Mouse (Mus musculus) lung, embryonic 14.5 days (tissue): ENCODE data around the gene Rpf1. TPM values are rescaled to one million over a fixed set of nuclear protein-coding genes. Genes with fewer than 3 reads are reported as not detected.

ENCODE experiments used
- ATAC-seq: fragments of 200-750 bp; cut with Nextera tagmentation; 2 replicates; pipeline ENCODE4 v1.8.0; 2017; ENCODE audit warnings: mild to moderate bottlenecking, moderate TSS enrichment, moderate library complexity; ENCODE audit not compliant: insufficient read depth
- DNase-seq: peaks from one replicate; pipeline ENCODE4 v3.0.0-alpha.2; 2015
- H3K27ac ChIP-seq: fragments of 300-500 bp; sonication (generic); 2 replicates; pipeline ENCODE4 v1.5.1; 2014; ENCODE audit warnings: low read depth, mild to moderate bottlenecking, moderate library complexity
- H3K27me3 ChIP-seq: fragments of 300-500 bp; sonication (generic); 2 replicates; pipeline ENCODE4 v1.6.1; 2014; ENCODE audit warnings: low read length, control low read depth; ENCODE audit not compliant: insufficient read depth
- H3K36me3 ChIP-seq: fragments of 300-500 bp; sonication (generic); 2 replicates; pipeline ENCODE4 v1.6.1; 2014; ENCODE audit warnings: control low read depth; ENCODE audit not compliant: insufficient read depth
- H3K4me1 ChIP-seq: fragments of 300-500 bp; sonication (generic); 2 replicates; pipeline ENCODE4 v1.6.1; 2014; ENCODE audit warnings: antibody characterized with exemption, control low read depth; ENCODE audit not compliant: insufficient read depth
- H3K4me2 ChIP-seq: fragments of 300-500 bp; sonication (generic); 2 replicates; pipeline ENCODE4 v1.6.1; 2014; ENCODE audit warnings: mild to moderate bottlenecking
- H3K4me3 ChIP-seq: fragments of 300-500 bp; sonication (generic); 2 replicates; pipeline ENCODE4 v1.5.1; 2014; ENCODE audit warnings: low read depth, low read length
- H3K9ac ChIP-seq: fragments of 300-500 bp; sonication (generic); 2 replicates; pipeline ENCODE4 v1.6.1; 2014
- H3K9me3 ChIP-seq: fragments of 300-500 bp; sonication (generic); 2 replicates; pipeline ENCODE4 v1.6.1; 2016; ENCODE audit warnings: low read depth, low read length, control low read depth
- CTCF ChIP-seq: IDR thresholded peaks from 2 replicates; pipeline ENCODE4 v1.5.1; 2016; ENCODE audit warnings: antibody characterized with exemption, low read depth
- WGBS: fragments of 180-500 bp; shearing (Covaris S2); extraction: QIAGEN DNeasy Blood & Tissue Kit; methylation state at CpG from one replicate; pipeline ENCODE4 v1.1.7; 2014; 5-methylcytosine and 5-hydroxymethylcytosine counted together
- polyA plus RNA-seq: library from polyadenylated mRNA; unstranded; fragments of >200 nt; fragmentation: Nextera tagmentation; extraction: Ambion mirVana; gene quantifications from 2 replicates; pipeline ENCODE4 v1.2.1, GENCODE M21; 2014

Gene Rpf1
- polyA plus RNA-seq, 1 experiment from 2014 or later: 55.7 TPM

DNA sequence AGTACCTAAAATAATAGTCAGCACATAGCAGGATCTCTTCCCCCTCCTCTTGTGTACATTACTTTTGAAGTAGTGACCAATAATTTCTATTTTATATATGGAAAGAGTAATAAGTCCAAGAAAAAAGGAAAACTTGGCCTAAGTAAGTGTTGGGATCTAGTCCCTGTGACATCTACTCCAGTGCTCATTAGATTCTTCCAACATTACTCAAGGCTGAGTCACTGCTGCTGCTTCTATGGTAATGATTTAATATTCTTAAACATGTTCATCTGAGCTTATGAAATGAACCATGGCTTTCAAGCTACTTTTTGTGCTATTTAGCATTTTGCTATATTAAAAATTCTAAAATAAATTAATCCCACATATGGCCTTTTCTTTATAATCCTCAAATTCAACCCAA is 47.5 kb downstream of the Rpf1 start:
- Histone ChIP-seq H3K27me3 (no peaks in the 10 kb centered on the region), H3K4me1 (no peaks in the 10 kb centered on the region), H3K4me3 (no peak overlapping the region), H3K4me2 (no peak overlapping the region), H3K9ac (no peak overlapping the region), H3K27ac (no peak overlapping the region), H3K36me3 (no peaks in the 10 kb centered on the region), H3K9me3 (no peaks in the 10 kb centered on the region)
- ATAC-seq (no peak), DNase-seq (no peak)
- no peak for TF ChIP-seq CTCF

DNA sequence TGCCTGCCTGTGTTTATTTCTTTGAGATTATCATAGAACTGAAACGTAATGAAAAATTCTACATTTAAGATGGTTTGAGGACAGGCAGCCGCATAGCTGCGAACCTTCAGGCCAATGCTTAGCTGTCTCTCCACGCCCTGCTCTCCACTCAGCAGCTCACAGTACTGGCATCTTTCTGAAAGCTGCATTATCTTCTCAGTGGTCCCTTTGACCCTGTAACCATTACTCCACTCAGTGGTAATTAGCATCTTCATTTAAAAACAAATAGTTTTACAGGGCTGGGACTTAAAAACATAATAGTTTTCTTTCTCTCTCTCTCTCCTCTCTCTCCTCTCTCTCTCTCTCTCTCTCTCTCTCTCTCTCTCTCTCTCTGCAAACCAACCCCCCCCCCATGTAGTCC is 48.6 kb downstream of the Rpf1 start:
- H3K9ac ChIP-seq: no peak overlapping the region
- no peak for TF ChIP-seq CTCF
- no peaks in the 10 kb centered on the region for H3K4me1 ChIP-seq
- H3K4me3 ChIP-seq: no peak overlapping the region
- H3K27ac ChIP-seq: no peak overlapping the region
- WGBS: 59% methylated on average over 4 of the region's 4 CpGs
- H3K4me2 ChIP-seq: no peak overlapping the region
- H3K36me3 ChIP-seq: no peaks in the 10 kb centered on the region
- no peaks in the 10 kb centered on the region for H3K9me3 ChIP-seq
- ATAC-seq (no peak), DNase-seq (no peak)
- no peaks in the 10 kb centered on the region for H3K27me3 ChIP-seq

DNA sequence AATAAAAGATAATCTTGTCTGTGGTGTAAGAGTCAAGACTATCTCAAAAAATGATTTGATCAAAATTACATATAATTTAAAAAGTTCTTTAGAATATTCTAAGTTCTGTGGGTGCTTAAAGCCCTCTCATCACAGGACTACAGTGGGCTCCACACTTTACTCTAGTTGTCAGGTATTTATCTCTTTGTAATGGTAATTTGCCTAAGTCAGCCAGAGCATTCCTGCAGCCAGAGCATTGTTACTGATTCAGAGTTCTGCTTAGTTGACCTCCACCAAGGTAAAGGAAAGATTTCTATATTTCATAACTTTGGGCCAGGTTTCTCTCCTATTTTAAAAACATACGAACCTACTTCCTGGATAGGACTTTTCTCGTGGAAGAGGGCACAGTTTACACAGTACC is 52.0 kb downstream of the Rpf1 start:
- DNase-seq (no peak), ATAC-seq (no peak)
- 67% methylated on average over 2 of the region's 2 CpGs for WGBS

DNA sequence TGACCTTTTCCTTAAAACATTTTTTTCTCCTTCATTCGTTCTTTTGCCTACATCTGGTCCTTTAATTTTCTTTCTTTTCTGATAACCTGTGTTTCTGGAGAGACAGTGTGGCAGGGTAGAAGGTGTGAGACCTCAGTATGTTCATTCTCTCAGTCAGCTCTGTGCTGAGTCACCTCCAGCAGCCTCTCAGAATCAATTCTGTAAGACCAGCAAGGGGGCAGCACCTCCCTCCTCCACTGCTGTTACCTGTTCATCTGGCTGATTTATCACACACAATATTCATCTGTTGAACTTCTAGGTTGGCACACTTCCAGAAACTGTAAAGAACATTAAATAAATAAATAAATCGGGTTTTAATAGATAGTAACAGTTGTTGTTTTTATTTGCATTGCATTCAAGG is 58.3 kb downstream of the Rpf1 start:
- Histone ChIP-seq H3K4me1 (no peaks in the 10 kb centered on the region), H3K27me3 (no peaks in the 10 kb centered on the region), H3K9ac (no peak overlapping the region), H3K4me3 (no peak overlapping the region), H3K4me2 (no peak overlapping the region), H3K27ac (no peak overlapping the region), H3K36me3 (no peaks in the 10 kb centered on the region), H3K9me3 (no peaks in the 10 kb centered on the region)
- WGBS: 41% methylated on average over 2 of the region's 2 CpGs
- ATAC-seq: no peak
- no peak for TF ChIP-seq CTCF
- DNase-seq: no peak

More for the DNA sequence above, 52.0 kb downstream of the Rpf1 start:
- H3K4me3 ChIP-seq: no peak overlapping the region
- no peak for TF ChIP-seq CTCF
- H3K9me3 ChIP-seq: no peaks in the 10 kb centered on the region
- H3K27me3 ChIP-seq: no peaks in the 10 kb centered on the region
- H3K4me1 ChIP-seq: no peaks in the 10 kb centered on the region
- H3K27ac ChIP-seq: no peak overlapping the region
- no peaks in the 10 kb centered on the region for H3K36me3 ChIP-seq
- H3K9ac ChIP-seq: no peak overlapping the region
- no peak overlapping the region for H3K4me2 ChIP-seq

Other genes with a start within 250 kb of the Rpf1 start
- gene Ssx2ip, start 116.8 kb downstream of the Rpf1 start, polyA plus RNA-seq: 29.3 and 30.5 TPM in 2 replicates
- gene Ctbs, start 71.6 kb downstream of the Rpf1 start, polyA plus RNA-seq: 8.9 and 10.4 TPM in 2 replicates
- 4.2 and 4.8 TPM in 2 replicates for gene Spata1, start 21.7 kb downstream of the Rpf1 start, polyA plus RNA-seq
- 887 and 951 TPM in 2 replicates for gene Gng5, start 21.6 kb downstream of the Rpf1 start, polyA plus RNA-seq
- gene Uox, start 49.0 kb upstream of the Rpf1 start, polyA plus RNA-seq: not detected in 2 replicates
- not detected in 2 replicates for gene Dnase2b, start 94.2 kb upstream of the Rpf1 start, polyA plus RNA-seq
- gene 4930503B20Rik, start 129.9 kb upstream of the Rpf1 start, polyA plus RNA-seq: not detected in 2 replicates
- gene Samd13, start 164.2 kb upstream of the Rpf1 start, polyA plus RNA-seq: 0.66 and 1.2 TPM in 2 replicates